Mouse (Mus musculus) MEL (cell line): Measurements from ENCODE around the gene Ssr2. TPM values are rescaled to one million over a fixed set of nuclear protein-coding genes. Genes with fewer than 3 reads are reported as not detected.

Source experiments
- DNase-seq: peaks from one replicate; pipeline ENCODE4 v3.0.0; 2011; ENCODE audit warnings: low read depth, low spot score
- H3K27ac ChIP-seq: 2 replicates; pipeline ENCODE4 v1.5.1; 2012; ENCODE audit warnings: low read depth, mild to moderate bottlenecking, control low read depth, low read length, moderate library complexity; ENCODE audit not compliant: control insufficient read depth
- H3K27me3 ChIP-seq, 2 experiments: fragments of 150-350 bp in 1 of 2; sonication (generic) in 1 of 2; 2 replicates each; pipeline ENCODE4 v1.6.1; 2012; ENCODE audit warnings: low read length in 2 of 2, mild to moderate bottlenecking in 2 of 2, improper control_type of control experiment in 1 of 2, moderate library complexity in 1 of 2; ENCODE audit not compliant: insufficient read depth in 2 of 2, control insufficient read depth in 1 of 2
- H3K36me3 ChIP-seq, 2 experiments: 2 replicates each; pipeline ENCODE4 v1.6.1; 2012 to 2014; ENCODE audit warnings: low read length in 2 of 2, improper control_type of control experiment in 1 of 2, inconsistent platforms in 1 of 2, mild to moderate bottlenecking in 1 of 2; ENCODE audit not compliant: insufficient read depth in 2 of 2, control insufficient read depth in 1 of 2
- H3K4me1 ChIP-seq, 2 experiments: fragments of 150-350 bp in 1 of 2; sonication (generic) in 1 of 2; 2 replicates each; pipeline ENCODE4 v1.6.1; 2012; ENCODE audit warnings: low read length in 2 of 2, improper control_type of control experiment in 1 of 2, mild to moderate bottlenecking in 1 of 2; ENCODE audit not compliant: insufficient read depth in 2 of 2, control insufficient read depth in 1 of 2
- H3K4me3 ChIP-seq, 2 experiments: fragments of 150-350 bp in 1 of 2; sonication (generic) in 1 of 2; 2 replicates each; pipeline ENCODE4 v1.5.1; 2012; ENCODE audit warnings: low read depth in 2 of 2, low read length in 2 of 2, mild to moderate bottlenecking in 2 of 2, moderate library complexity in 2 of 2, control low read depth in 1 of 2, improper control_type of control experiment in 1 of 2; ENCODE audit not compliant: control insufficient read depth in 1 of 2, insufficient read depth in 1 of 2
- H3K79me2 ChIP-seq: 2 replicates; pipeline ENCODE4 v1.6.1; 2012; ENCODE audit warnings: mild to moderate bottlenecking, low read length, moderate library complexity; ENCODE audit not compliant: control insufficient read depth, poor library complexity, insufficient read depth
- H3K9ac ChIP-seq: 2 replicates; pipeline ENCODE4 v1.6.1; 2012; ENCODE audit warnings: low read depth, mild to moderate bottlenecking, control low read depth, low read length, moderate library complexity; ENCODE audit not compliant: control insufficient read depth, poor library complexity, severe bottlenecking
- H3K9me3 ChIP-seq: fragments of 150-350 bp; sonication (generic); replicated peaks from 2 replicates; pipeline ENCODE4 v1.6.1; 2012; ENCODE audit warnings: mild to moderate bottlenecking, low read length, improper control_type of control experiment, moderate library complexity; ENCODE audit not compliant: insufficient read depth
- BHLHE40 ChIP-seq: IDR thresholded peaks from 2 replicates; pipeline ENCODE4 v1.6.1; 2012; ENCODE audit warnings: low read depth, mild to moderate bottlenecking, inconsistent platforms, low read length, improper control_type of control experiment, borderline replicate concordance
- CHD1 ChIP-seq: IDR thresholded peaks from 2 replicates; pipeline ENCODE4 v1.6.1; 2012; ENCODE audit warnings: low read depth, mild to moderate bottlenecking, inconsistent platforms, low read length, improper control_type of control experiment
- CTCF ChIP-seq, 3 experiments: IDR thresholded peaks in 2 of 3; conservative IDR thresholded peaks in 1 of 3; 2 replicates each; pipeline ENCODE4 v1.5.1; 2011 to 2012; ENCODE audit warnings: low read length in 3 of 3, low read depth in 2 of 3, mild to moderate bottlenecking in 2 of 3, improper control_type of control experiment in 1 of 3, inconsistent platforms in 1 of 3, mixed read lengths in 1 of 3, moderate library complexity in 1 of 3; ENCODE audit not compliant: control insufficient read depth in 1 of 3, insufficient read depth in 1 of 3, poor library complexity in 1 of 3, severe bottlenecking in 1 of 3
- E2F4 ChIP-seq: IDR thresholded peaks from 2 replicates; pipeline ENCODE4 v1.6.1; 2011; ENCODE audit warnings: low read depth, low read length, improper control_type of control experiment, borderline replicate concordance
- ELF1 ChIP-seq: IDR thresholded peaks from 2 replicates; pipeline ENCODE4 v1.6.1; 2014; ENCODE audit warnings: low read depth, mild to moderate bottlenecking, inconsistent platforms, low read length, improper control_type of control experiment, moderate library complexity
- EP300 ChIP-seq, 2 experiments: IDR thresholded peaks; 2 replicates each; pipeline ENCODE4 v1.6.1; 2011; ENCODE audit warnings: improper control_type of control experiment in 2 of 2, low read length in 2 of 2, low read depth in 1 of 2, mild to moderate bottlenecking in 1 of 2
- GABPA ChIP-seq: IDR thresholded peaks from 2 replicates; pipeline ENCODE4 v1.6.1; 2012; ENCODE audit warnings: low read depth, mild to moderate bottlenecking, inconsistent platforms, low read length, improper control_type of control experiment, moderate library complexity
- GATA1 ChIP-seq: IDR thresholded peaks from 2 replicates; pipeline ENCODE4 v1.6.1; 2011; ENCODE audit warnings: low read depth, low read length, improper control_type of control experiment
- HCFC1 ChIP-seq: IDR thresholded peaks from 2 replicates; pipeline ENCODE4 v1.6.1; 2012; ENCODE audit warnings: low read depth, mild to moderate bottlenecking, inconsistent platforms, low read length, improper control_type of control experiment, moderate library complexity
- KAT2A ChIP-seq: conservative IDR thresholded peaks from 2 replicates; pipeline ENCODE4 v1.6.1; 2012; ENCODE audit warnings: low read depth, low read length, improper control_type of control experiment, inconsistent platforms
- MAX ChIP-seq: IDR thresholded peaks from 2 replicates; pipeline ENCODE4 v1.6.1; 2011; ENCODE audit warnings: low read length, improper control_type of control experiment
- MAZ ChIP-seq: IDR thresholded peaks from 2 replicates; pipeline ENCODE4 v1.6.1; 2012; ENCODE audit warnings: low read depth, mild to moderate bottlenecking, inconsistent platforms, low read length, improper control_type of control experiment
- MXI1 ChIP-seq: IDR thresholded peaks from 2 replicates; pipeline ENCODE4 v1.6.1; 2011; ENCODE audit warnings: mild to moderate bottlenecking, low read depth, low read length, improper control_type of control experiment
- NELFE ChIP-seq: IDR thresholded peaks from 2 replicates; pipeline ENCODE4 v1.6.1; 2011; ENCODE audit warnings: low read depth, low read length, improper control_type of control experiment
- NRF1 ChIP-seq: IDR thresholded peaks from 2 replicates; pipeline ENCODE4 v1.6.1; 2014; ENCODE audit warnings: low read depth, mild to moderate bottlenecking, inconsistent platforms, low read length, improper control_type of control experiment, moderate library complexity; ENCODE audit not compliant: poor library complexity, insufficient read depth, severe bottlenecking
- POLR2AphosphoS2 ChIP-seq: IDR thresholded peaks from 2 replicates; pipeline ENCODE4 v1.6.1; 2011; ENCODE audit warnings: low read length, improper control_type of control experiment
- RAD21 ChIP-seq: IDR thresholded peaks from 2 replicates; pipeline ENCODE4 v1.6.1; 2011; ENCODE audit warnings: mild to moderate bottlenecking, low read depth, low read length, improper control_type of control experiment
- RCOR1 ChIP-seq: IDR thresholded peaks from 2 replicates; pipeline ENCODE4 v1.6.1; 2012; ENCODE audit warnings: low read depth, mild to moderate bottlenecking, inconsistent platforms, low read length, improper control_type of control experiment
- SMC3 ChIP-seq: IDR thresholded peaks from 2 replicates; pipeline ENCODE4 v1.6.1; 2011; ENCODE audit warnings: low read depth, low read length, improper control_type of control experiment
- TAL1 ChIP-seq: IDR thresholded peaks from 2 replicates; pipeline ENCODE4 v1.6.1; 2012; ENCODE audit warnings: mild to moderate bottlenecking, inconsistent platforms, low read length, moderate library complexity, mixed read lengths
- TCF12 ChIP-seq: IDR thresholded peaks from 2 replicates; pipeline ENCODE4 v1.6.1; 2014; ENCODE audit warnings: low read depth, mild to moderate bottlenecking, inconsistent platforms, low read length, improper control_type of control experiment, moderate library complexity
- USF1 ChIP-seq: IDR thresholded peaks from 2 replicates; pipeline ENCODE4 v1.6.1; 2014; ENCODE audit warnings: low read depth, mild to moderate bottlenecking, inconsistent platforms, low read length, improper control_type of control experiment, moderate library complexity
- USF2 ChIP-seq, 2 experiments: IDR thresholded peaks; 2 replicates each; pipeline ENCODE4 v1.6.1; 2011 to 2012; ENCODE audit warnings: improper control_type of control experiment in 2 of 2, low read length in 2 of 2, borderline replicate concordance in 1 of 2, inconsistent platforms in 1 of 2, low read depth in 1 of 2, mild to moderate bottlenecking in 1 of 2; ENCODE audit not compliant: insufficient read depth in 1 of 2
- ZC3H11A ChIP-seq: IDR thresholded peaks from 2 replicates; pipeline ENCODE4 v1.6.1; 2012; ENCODE audit warnings: low read depth, mild to moderate bottlenecking, inconsistent platforms, low read length, improper control_type of control experiment
- ZMIZ1 ChIP-seq: IDR thresholded peaks from 2 replicates; pipeline ENCODE4 v1.6.1; 2012; ENCODE audit warnings: low read depth, mild to moderate bottlenecking, inconsistent platforms, low read length, improper control_type of control experiment, moderate library complexity
- polyA plus RNA-seq, 2 experiments: library from polyadenylated mRNA; stranded (reverse) in 1 of 2; unstranded in 1 of 2; fragments of >175 nt in 1 of 2; fragments of >200 nt in 1 of 2; gene quantifications; 2 replicates each; pipeline versions ENCODE4 v1.2.1 to v1.2.4; 2012; ENCODE audit warnings: low replicate concordance in 2 of 2, low read depth in 1 of 2; ENCODE audit not compliant: insufficient read length in 2 of 2, insufficient read depth in 1 of 2, missing spikeins in 1 of 2
- total RNA-seq: library from RNA; depleted of rRNA; stranded (reverse); fragments of 300-350 nt; gene quantifications from 2 replicates; pipeline ENCODE4 v1.2.3, GENCODE M21; 2012

Gene Ssr2
- total and polyA plus RNA-seq, 3 experiments = 176 to 706 (median 594) TPM

- H3K27me3 ChIP-seq = no peaks in the 10 kb centered on the region
- peak overlapping the region; percentile 66 to 73 for H3K4me3 ChIP-seq
- H3K27ac ChIP-seq = no peak overlapping the region
- no peaks in the 10 kb centered on the region for H3K9me3 ChIP-seq
- TF ChIP-seq ZC3H11A (no peak), USF2 (IDR thresholded peaks at IDR 0.05; ENCODE audit: borderline replicate concordance in 1 of 2, insufficient read depth in 1 of 2, low read depth in 1 of 2, low read length in 2 of 2) (no peak), POLR2AphosphoS2 (no peak), HCFC1 (no peak; the same call in 1 of the 2 replicates), ELF1 (no peak), CTCF (IDR thresholded peaks at IDR 0.05 in 2 of 3, conservative IDR thresholded peaks at IDR 0.05 in 1 of 3; ENCODE audit: control insufficient read depth in 1 of 3, insufficient read depth in 1 of 3, low read depth in 2 of 3, low read length in 3 of 3, poor library complexity in 1 of 3, severe bottlenecking in 1 of 3) (no peak), TAL1 (no peak), SMC3 (no peak), RAD21 (no peak), GABPA (no peak), GATA1 (no peak), NRF1 (no peak), MAZ (peak; percentile 39; the same call in 1 of the 2 replicates), E2F4 (no peak), RCOR1 (no peak), CHD1 (no peak), USF1 (no peak), MAX (peak; percentile 60), TCF12 (no peak), EP300 (IDR thresholded peaks at IDR 0.05; ENCODE audit: low read depth in 1 of 2, low read length in 2 of 2) (no peak), NELFE (no peak), ZMIZ1 (no peak), KAT2A (no peak), BHLHE40 (no peak), MXI1 (peak; percentile 79)
- peak; percentile 34 for DNase-seq
- H3K79me2 ChIP-seq = peaks cover 12% of the 10 kb centered on the region
- H3K9ac ChIP-seq = peak overlapping the region; percentile 71
- peaks cover 9 to 20% of the 10 kb centered on the region in 2 experiments for H3K4me1 ChIP-seq
- peaks cover 0 to 13% of the 10 kb centered on the region in 2 experiments; a peak in 2 of 4 replicates for H3K36me3 ChIP-seq
Measured at GRCm38 (mm10) chr3:88532689-88533511, 42.8 kb upstream of the Ssr2 start.
